17 mouse cellular contexts compared by ENCODE assay signal in the genomic region with DNA sequence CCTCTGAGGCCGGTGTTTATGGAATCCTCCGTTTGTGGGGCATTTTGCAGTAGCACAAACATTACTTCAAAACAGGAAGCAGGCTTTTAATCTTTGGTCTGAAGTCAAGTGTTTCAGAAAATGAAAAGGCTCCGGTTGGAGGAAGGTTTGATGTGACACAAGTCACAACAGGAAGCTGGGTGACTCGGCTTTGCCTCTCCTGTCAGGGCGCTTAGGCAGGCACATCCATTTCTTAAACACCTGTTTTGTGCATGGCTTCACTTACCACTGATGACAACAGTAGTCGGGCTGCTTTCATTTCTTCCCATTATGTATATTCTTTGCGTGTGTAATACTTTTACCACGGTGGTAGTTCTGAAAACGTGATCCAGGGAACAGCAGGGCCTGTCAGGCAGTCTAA. TPM values are rescaled to one million over a fixed set of nuclear protein-coding genes. Genes with fewer than 3 reads are reported as not detected.
DNase-seq lines count a peak whose midpoint lies in the region; ATAC-seq and TF ChIP-seq lines count a peak whose summit lies in the region.
"Had no signal": no experiment of that assay in that cellular context is flagged by ENCODE, and none has a peak within 500 bp of the region (broad histone marks: within the 10 kb centered on the region; RNA-seq: fewer than 3 reads in every experiment).

No protein-coding gene starts in this region.

- H3K9ac ChIP-seq in liver, adult 2 months (ENCODE audit: low read depth, low read length) = no peak overlapping the region; the same call in 1 of the 2 replicates
- H3K9ac ChIP-seq in liver, embryonic 12.5 days = no peak overlapping the region
- no peak overlapping the region for H3K9ac ChIP-seq in CH12.LX (ENCODE audit: insufficient read depth, low read depth)
- no peak overlapping the region for H3K9ac ChIP-seq in hindbrain, embryonic 13.5 days
- H3K9ac ChIP-seq: embryonic facial prominence, embryonic 15.5 days; heart, embryonic 15.5 days; neural tube, embryonic 13.5 days had no signal

- no peak for TF ChIP-seq EP300 in CH12.LX (IDR thresholded peaks at IDR 0.05; ENCODE audit: low read length)

- peaks cover 6% of the 10 kb centered on the region; the same call in 1 of the 2 replicates for H3K4me1 ChIP-seq in liver, adult 2 months (ENCODE audit: control insufficient read depth, insufficient read depth, low read length)
- H3K4me1 ChIP-seq in liver, embryonic 12.5 days = peaks cover 36% of the 10 kb centered on the region
- peaks cover 7 to 59% of the 10 kb centered on the region in 2 experiments; a peak in 3 of 4 replicates for H3K4me1 ChIP-seq in CH12.LX (ENCODE audit: control insufficient read depth in 1 of 2, insufficient read depth in 2 of 2)
- peaks cover 10% of the 10 kb centered on the region for H3K4me1 ChIP-seq in hindbrain, embryonic 13.5 days (replicated peaks)

- no peak for TF ChIP-seq POLR2A in liver, adult 2 months (IDR thresholded peaks at IDR 0.05; ENCODE audit: extremely low read depth, insufficient read depth, low read length)
- TF ChIP-seq POLR2A in CH12.LX (IDR thresholded peaks at IDR 0.05; ENCODE audit: low read depth, low read length) = no peak

- no peak for DNase-seq in liver, adult 2 months (ENCODE audit: extremely low read depth, low read depth, low spot score)
- no peak for DNase-seq in CH12.LX (ENCODE audit: extremely low read depth)
- peak; percentile 81 for DNase-seq in thymus, postnatal 14 days
- DNase-seq in testis, postnatal 10 days (ENCODE audit: low spot score) = no peak
- no peak for DNase-seq in ovary, adult 18-20 months (ENCODE audit: low spot score)
- DNase-seq: cerebellum, postnatal 25 days; layer of hippocampus, adult 9-11 months; lung, adult 2 months; midbrain, embryonic 14.5 days had no signal

- ATAC-seq in liver, embryonic 12.5 days = no peak
- ATAC-seq in monocyte, adult 5-6 weeks (replicated peaks; ENCODE audit: insufficient number of reproducible peaks, low FRiP score, low TSS enrichment, poor library complexity, severe bottlenecking) = 0 out of 2 replicates have a peak, but pooled peaks have one; percentile 28
- ATAC-seq in hindbrain, embryonic 13.5 days (ENCODE audit: low FRiP score) = no peak
- ATAC-seq: forebrain, embryonic 14.5 days had no signal

- no peaks in the 10 kb centered on the region for H3K36me3 ChIP-seq in liver, adult 2 months (ENCODE audit: control insufficient read depth, insufficient read depth, low read length)
- no peaks in the 10 kb centered on the region for H3K36me3 ChIP-seq in liver, embryonic 12.5 days
- no peaks in the 10 kb centered on the region for H3K36me3 ChIP-seq in CH12.LX (replicated peaks in 1 of 2; ENCODE audit: control insufficient read depth in 1 of 2, insufficient read depth in 1 of 2, low read length in 1 of 2)
- no peaks in the 10 kb centered on the region for H3K36me3 ChIP-seq in hindbrain, embryonic 13.5 days
- H3K36me3 ChIP-seq: embryonic facial prominence, embryonic 15.5 days; heart, embryonic 15.5 days; limb, embryonic 10.5 days; neural tube, embryonic 13.5 days had no signal

- H3K27me3 ChIP-seq in liver, adult 2 months (ENCODE audit: control insufficient read depth, insufficient read depth, low read length) = no peaks in the 10 kb centered on the region
- no peaks in the 10 kb centered on the region for H3K27me3 ChIP-seq in liver, embryonic 12.5 days (replicated peaks)
- no peaks in the 10 kb centered on the region for H3K27me3 ChIP-seq in CH12.LX (replicated peaks)
- H3K27me3 ChIP-seq in hindbrain, embryonic 13.5 days = no peaks in the 10 kb centered on the region
- H3K27me3 ChIP-seq: embryonic facial prominence, embryonic 15.5 days; heart, embryonic 15.5 days; neural tube, embryonic 13.5 days had no signal

- no peak overlapping the region for H3K4me3 ChIP-seq in liver, adult 2 months (ENCODE audit: insufficient read depth, low read depth, low read length)
- H3K4me3 ChIP-seq in liver, embryonic 12.5 days = no peak overlapping the region
- H3K4me3 ChIP-seq in CH12.LX (replicated peaks in 1 of 3; ENCODE audit: low read depth in 2 of 3, low read length in 2 of 3, poor library complexity in 1 of 3) = no peak overlapping the region
- H3K4me3 ChIP-seq in hindbrain, embryonic 13.5 days = no peak overlapping the region
- H3K4me3 ChIP-seq: embryonic facial prominence, embryonic 15.5 days; heart, embryonic 15.5 days; limb, embryonic 10.5 days; neural tube, embryonic 13.5 days had no signal

- no peak for TF ChIP-seq CTCF in liver, adult 2 months (IDR thresholded peaks at IDR 0.05; ENCODE audit: low read depth, low read length)
- no peak for TF ChIP-seq CTCF in CH12.LX (conservative IDR thresholded peaks at IDR 0.05 in 1 of 2, IDR thresholded peaks at IDR 0.05 in 1 of 2; ENCODE audit: low read depth in 2 of 2, low read length in 2 of 2)

- no peaks in the 10 kb centered on the region for H3K9me3 ChIP-seq in liver, embryonic 12.5 days (replicated peaks)
- peaks cover 3% of the 10 kb centered on the region for H3K9me3 ChIP-seq in CH12.LX (replicated peaks; ENCODE audit: low read length)
- no peaks in the 10 kb centered on the region for H3K9me3 ChIP-seq in hindbrain, embryonic 13.5 days
- H3K9me3 ChIP-seq: embryonic facial prominence, embryonic 15.5 days; heart, embryonic 15.5 days; limb, embryonic 10.5 days; neural tube, embryonic 13.5 days had no signal

- 69% methylated on average over 9 of the region's 9 CpGs for WGBS in liver, adult 2 months
- WGBS in liver, embryonic 12.5 days (ENCODE audit: insufficient replicate concordance) = 44% methylated on average over 9 of the region's 9 CpGs
- WGBS in hindbrain, embryonic 13.5 days = 80% methylated on average over 9 of the region's 9 CpGs

- H3K79me2 ChIP-seq in liver, adult 2 months (ENCODE audit: control insufficient read depth, insufficient read depth, low read length) = no peaks in the 10 kb centered on the region
- H3K79me2 ChIP-seq in CH12.LX (replicated peaks; ENCODE audit: control insufficient read depth, extremely low read depth, insufficient read depth, poor library complexity, severe bottlenecking) = no peaks in the 10 kb centered on the region

- in situ Hi-C loops in CH12.LX (cut with MboI; ENCODE audit: low pct_ligation_motif_present, low pct_unique_long_range_greater_than_20kb, low sequenced_read_pairs) = loop anchor here (25.0 kb wide), 1 partner anchor 328 kb away; no protein-coding TSS in a partner anchor

- peak overlapping the region; percentile 24; the same call in 1 of the 2 replicates for H3K27ac ChIP-seq in liver, adult 2 months (replicated peaks; ENCODE audit: insufficient read depth, low read depth, low read length)
- no peak overlapping the region for H3K27ac ChIP-seq in liver, embryonic 12.5 days
- H3K27ac ChIP-seq in CH12.LX (ENCODE audit: insufficient read depth, low read depth) = no peak overlapping the region
- no peak overlapping the region for H3K27ac ChIP-seq in hindbrain, embryonic 13.5 days
- H3K27ac ChIP-seq: embryonic facial prominence, embryonic 15.5 days; heart, embryonic 15.5 days; limb, embryonic 10.5 days; neural tube, embryonic 13.5 days had no signal

- dilution Hi-C loops in CH12.LX (cut with MboI; ENCODE audit: extremely low pct_ligation_motif_present, extremely low pct_unique_long_range_greater_than_20kb, low sequenced_read_pairs) = no loop called here

- no peak overlapping the region for H3K4me2 ChIP-seq in liver, embryonic 12.5 days
- 0 out of 2 replicates have a peak overlapping the region, but pooled peaks have one; percentile 33 for H3K4me2 ChIP-seq in CH12.LX (ENCODE audit: insufficient read depth, low read depth, poor library complexity, severe bottlenecking)
- H3K4me2 ChIP-seq in hindbrain, embryonic 13.5 days = no peak overlapping the region
- H3K4me2 ChIP-seq: embryonic facial prominence, embryonic 15.5 days; heart, embryonic 15.5 days; neural tube, embryonic 13.5 days had no signal

- no peak for TF ChIP-seq RAD21 in CH12.LX (IDR thresholded peaks at IDR 0.05; ENCODE audit: low read depth, low read length)

TF ChIP-seq in CH12.LX, 34 proteins besides CTCF, POLR2A, EP300 and RAD21:
- 0 out of 2 replicates have a peak, but pooled peaks have one; percentile 26 for TF ChIP-seq ELF1 (IDR thresholded peaks at IDR 0.05; ENCODE audit: low read depth, low read length)
- no peak for TF ChIP-seq NRF1 (IDR thresholded peaks at IDR 0.05; ENCODE audit: low read depth, low read length)
- TF ChIP-seq ZMIZ1 (IDR thresholded peaks at IDR 0.05; ENCODE audit: low read depth, low read length) = no peak
- TF ChIP-seq MYC (IDR thresholded peaks at IDR 0.05; ENCODE audit: low read depth, low read length) = no peak

RNA-seq across cellular contexts. Expression of a gene that starts 22.2 kb away (rescaled TPM):
- 37.7 and 41.5 TPM in 2 replicates for total RNA-seq in liver, adult 2 months (2014; rRNA removed)
- polyA plus RNA-seq in liver, adult 2 months (2012; rRNA removed) = 9.8 and 11.2 TPM in 2 replicates
- 20.3 and 21.3 TPM in 2 replicates for polyA plus RNA-seq in liver, embryonic 12.5 days (2016; fragmentation: Nextera tagmentation; extraction: Ambion mirVana)
- total RNA-seq in CH12.LX (2012; rRNA removed) = 19.0 and 24.4 TPM in 2 replicates
- total RNA-seq in CH12.LX (2014; rRNA removed) = 36.6 and 40.8 TPM in 2 replicates
- 39.5 and 50.9 TPM in 2 replicates for polyA plus RNA-seq in CH12.LX (2012; ENCODE audit: insufficient read length, low read depth)
- 137 to 178 TPM (median 170 TPM) in 3 replicates for total RNA-seq in monocyte, adult 5-6 weeks (2017)
- polyA plus RNA-seq in hindbrain, embryonic 13.5 days (2015; fragmentation: Nextera tagmentation; extraction: Ambion mirVana) = 89.8 and 94.3 TPM in 2 replicates
